Comparison of ENCODE assay signal across 20 mouse cellular contexts in the genomic region with DNA sequence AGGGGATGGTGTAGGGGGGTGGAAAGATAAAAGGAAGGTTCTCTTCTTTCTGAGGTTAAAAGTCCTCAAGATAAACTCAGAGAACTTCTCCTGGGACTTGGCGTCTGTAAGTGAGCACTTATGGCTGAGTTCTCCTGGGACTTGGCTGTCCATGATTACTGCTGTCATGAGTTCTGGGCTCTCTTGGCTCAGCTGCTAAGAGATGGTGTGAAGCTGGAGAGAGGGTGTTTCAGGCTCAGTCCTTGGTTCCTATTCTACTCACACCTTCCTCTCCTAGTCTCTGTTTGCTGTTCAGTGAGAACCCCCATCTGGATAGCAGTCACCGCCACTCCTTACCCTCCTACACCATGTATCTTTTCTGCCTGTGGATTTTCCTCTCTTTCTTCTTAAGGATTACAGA.
DNase-seq lines count a peak whose midpoint lies in the region; ATAC-seq lines count a peak whose summit lies in the region.
"Had no signal": no experiment of that assay in that cellular context is flagged by ENCODE, and none has a peak within 500 bp of the region (broad histone marks: within the 10 kb centered on the region; RNA-seq: fewer than 3 reads in every experiment).

No protein-coding gene starts in this region.

- DNase-seq in frontal cortex, postnatal 36 days (ENCODE audit: low spot score in 2 of 2): no peak
- peak; percentile 7 for DNase-seq in heart, adult 11 months
- DNase-seq in heart, adult 8-10 months (ENCODE audit: low spot score): no peak
- DNase-seq in brain, adult 2 months (ENCODE audit: low read depth, low spot score): peak; percentile 53
- DNase-seq in right cerebral cortex, postnatal 10 days (ENCODE audit: low spot score in 2 of 2): no peak
- DNase-seq: adrenal gland, adult 2 months; adrenal gland, adult 8-10 months; adrenal gland, postnatal 10 days; adrenal gland, postnatal 14 days; adrenal gland, postnatal 25 days; adrenal gland, postnatal 36 days; B cell, adult 2 months; cerebellum, adult 11 months; cerebellum, adult 11-12 months; cerebellum, adult 18-20 months; cerebellum, adult 2 months had no signal

- peak; percentile 61; the same call in 1 of the 2 replicates for ATAC-seq in frontal cortex, adult (ENCODE audit: low TSS enrichment)
- ATAC-seq: activated CD4-positive, CD25-positive, alpha-beta regulatory T cell, adult 4 months; CD4-positive, CD25-positive, alpha-beta regulatory T cell, adult 4 months; Patski had no signal

Comparison
In these comparisons a context has a peak if more than half of its experiments do, and no peak if none do; other contexts are left out.
1. DNase-seq: peak in heart, adult 11 months (single experiment) and brain, adult 2 months (single experiment); none in frontal cortex, postnatal 36 days (0 of 2), heart, adult 8-10 months (single experiment) and right cerebral cortex, postnatal 10 days (0 of 2).